ENCODE assay signal across 25 mouse cellular contexts in genomic region chr13:73713204-73713603, GRCm38 (mm10). TPM values are rescaled to one million over a fixed set of nuclear protein-coding genes. Genes with fewer than 3 reads are reported as not detected.
DNase-seq lines count a peak whose midpoint lies in the region; ATAC-seq and TF ChIP-seq lines count a peak whose summit lies in the region.
"Had no signal": no experiment of that assay in that cellular context is flagged by ENCODE, and none has a peak within 500 bp of the region (broad histone marks: within the 10 kb centered on the region; RNA-seq: fewer than 3 reads in every experiment).

No protein-coding gene starts in this region.

- peak; percentile 22; the same call in 1 of the 2 replicates for ATAC-seq in kidney, postnatal 0 days (replicated peaks; ENCODE audit: low FRiP score, low read depth)
- ATAC-seq in intestine, embryonic 16.5 days: peak; percentile 56
- ATAC-seq in forebrain, postnatal 0 days: no peak
- ATAC-seq: forebrain, embryonic 13.5 days; forebrain, embryonic 15.5 days had no signal

- DNase-seq in kidney, postnatal 0 days (ENCODE audit: low spot score): no peak
- DNase-seq in kidney, postnatal 36 days: no peak
- DNase-seq in thymus, adult 2 months: no peak
- no peak for DNase-seq in thymus, postnatal 0 days (ENCODE audit: low spot score)
- no peak for DNase-seq in forebrain, postnatal 0 days
- no peak for DNase-seq in spleen, postnatal 36 days (ENCODE audit: low spot score in 2 of 2)
- DNase-seq: adrenal gland, adult 8-10 months; adrenal gland, postnatal 14 days; adrenal gland, postnatal 36 days; cerebellum, adult 11-12 months; cerebellum, adult 2 months; cerebellum, adult 9-10 months; cerebellum, postnatal 10 days; cerebellum, postnatal 25 days had no signal

- TF ChIP-seq POLR2A in thymus, adult 2 months (IDR thresholded peaks at IDR 0.05; ENCODE audit: control insufficient read depth, extremely low read depth, insufficient read depth, low read length, poor library complexity): no peak
- TF ChIP-seq POLR2A in small intestine, adult 2 months (IDR thresholded peaks at IDR 0.05; ENCODE audit: low read depth, low read length): no peak

- H3K9me3 ChIP-seq in kidney, postnatal 0 days (replicated peaks; ENCODE audit: low read length): no peaks in the 10 kb centered on the region
- H3K9me3 ChIP-seq in intestine, embryonic 16.5 days (ENCODE audit: control insufficient read depth, low read length): no peaks in the 10 kb centered on the region
- H3K9me3 ChIP-seq in forebrain, postnatal 0 days (ENCODE audit: low read length): no peaks in the 10 kb centered on the region
- H3K9me3 ChIP-seq: embryonic facial prominence, embryonic 10.5 days; embryonic facial prominence, embryonic 12.5 days; forebrain, embryonic 13.5 days; forebrain, embryonic 15.5 days had no signal

- H3K27ac ChIP-seq in kidney, postnatal 0 days: no peak overlapping the region
- H3K27ac ChIP-seq in thymus, adult 2 months (ENCODE audit: control insufficient read depth, insufficient read depth, low read length): peak overlapping the region; percentile 77
- no peak overlapping the region for H3K27ac ChIP-seq in intestine, embryonic 16.5 days (ENCODE audit: low read length)
- peak overlapping the region; percentile 80 for H3K27ac ChIP-seq in small intestine, adult 2 months (ENCODE audit: insufficient read depth, low read depth, low read length)
- H3K27ac ChIP-seq in forebrain, postnatal 0 days (ENCODE audit: low read depth, low read length): no peak overlapping the region
- H3K27ac ChIP-seq: embryonic facial prominence, embryonic 10.5 days; embryonic facial prominence, embryonic 12.5 days; forebrain, embryonic 13.5 days; forebrain, embryonic 15.5 days had no signal

- H3K4me1 ChIP-seq in kidney, postnatal 0 days (replicated peaks; ENCODE audit: insufficient read depth, low read length): 0 out of 2 replicates have a peak, but pooled peaks cover 10% of the 10 kb centered on the region
- H3K4me1 ChIP-seq in thymus, adult 2 months (replicated peaks; ENCODE audit: control insufficient read depth, insufficient read depth, low read length): peaks cover 54% of the 10 kb centered on the region
- H3K4me1 ChIP-seq in intestine, embryonic 16.5 days (ENCODE audit: control insufficient read depth, insufficient read depth, low read length): no peaks in the 10 kb centered on the region; the same call in 1 of the 2 replicates
- peaks cover 35% of the 10 kb centered on the region; the same call in 1 of the 2 replicates for H3K4me1 ChIP-seq in small intestine, adult 2 months (ENCODE audit: control insufficient read depth, insufficient read depth, insufficient read length, low read length)
- H3K4me1 ChIP-seq in forebrain, postnatal 0 days (ENCODE audit: insufficient read depth): no peaks in the 10 kb centered on the region
- H3K4me1 ChIP-seq: embryonic facial prominence, embryonic 12.5 days; forebrain, embryonic 13.5 days; forebrain, embryonic 15.5 days had no signal

- no peaks in the 10 kb centered on the region for H3K27me3 ChIP-seq in kidney, postnatal 0 days (ENCODE audit: insufficient read depth, low read length)
- H3K27me3 ChIP-seq in thymus, adult 2 months (ENCODE audit: control insufficient read depth, insufficient read depth, low read length): no peaks in the 10 kb centered on the region
- H3K27me3 ChIP-seq in intestine, embryonic 16.5 days (replicated peaks; ENCODE audit: control insufficient read depth, insufficient read depth, low read length): no peaks in the 10 kb centered on the region
- no peaks in the 10 kb centered on the region for H3K27me3 ChIP-seq in small intestine, adult 2 months (ENCODE audit: control insufficient read depth, insufficient read depth, low read length)
- H3K27me3 ChIP-seq in forebrain, postnatal 0 days (ENCODE audit: insufficient read depth, low read length): no peaks in the 10 kb centered on the region
- H3K27me3 ChIP-seq: embryonic facial prominence, embryonic 12.5 days; forebrain, embryonic 13.5 days; forebrain, embryonic 15.5 days had no signal

- WGBS in kidney, postnatal 0 days: 76% methylated on average over 4 of the region's 4 CpGs
- WGBS in thymus, adult 2 months: 62% methylated on average over 4 of the region's 4 CpGs
- WGBS in intestine, embryonic 16.5 days: 69% methylated on average over 4 of the region's 4 CpGs
- 31% methylated on average over 4 of the region's 4 CpGs for WGBS in small intestine, adult 2 months
- WGBS in forebrain, postnatal 0 days: 83% methylated on average over 4 of the region's 4 CpGs

- no peak overlapping the region for H3K4me3 ChIP-seq in kidney, postnatal 0 days (replicated peaks; ENCODE audit: low read depth, low read length)
- no peak overlapping the region for H3K4me3 ChIP-seq in thymus, adult 2 months (ENCODE audit: control insufficient read depth, insufficient read depth, low read length)
- no peak overlapping the region for H3K4me3 ChIP-seq in intestine, embryonic 16.5 days (ENCODE audit: low read length)
- no peak overlapping the region for H3K4me3 ChIP-seq in small intestine, adult 2 months (ENCODE audit: low read depth, low read length)
- no peak overlapping the region for H3K4me3 ChIP-seq in forebrain, postnatal 0 days (ENCODE audit: low read depth, low read length)
- H3K4me3 ChIP-seq: embryonic facial prominence, embryonic 10.5 days; embryonic facial prominence, embryonic 12.5 days; forebrain, embryonic 13.5 days; forebrain, embryonic 15.5 days had no signal

- TF ChIP-seq CTCF in kidney, postnatal 0 days (IDR thresholded peaks at IDR 0.05; ENCODE audit: low read depth): no peak
- no peak for TF ChIP-seq CTCF in thymus, adult 2 months (IDR thresholded peaks at IDR 0.05; ENCODE audit: borderline replicate concordance, control insufficient read depth, extremely low read depth, insufficient read depth, low read length, poor library complexity)
- no peak for TF ChIP-seq CTCF in small intestine, adult 2 months (IDR thresholded peaks at IDR 0.05; ENCODE audit: extremely low read depth, insufficient read length, insufficient replicate concordance, low read depth, low read length)
- no peak for TF ChIP-seq CTCF in forebrain, postnatal 0 days (IDR thresholded peaks at IDR 0.05; ENCODE audit: low read depth)

- H3K4me2 ChIP-seq in kidney, postnatal 0 days (ENCODE audit: low read length): no peak overlapping the region
- H3K4me2 ChIP-seq in intestine, embryonic 16.5 days (ENCODE audit: low read depth, low read length): no peak overlapping the region
- no peak overlapping the region for H3K4me2 ChIP-seq in forebrain, postnatal 0 days (ENCODE audit: low read depth)
- H3K4me2 ChIP-seq: embryonic facial prominence, embryonic 12.5 days; forebrain, embryonic 13.5 days; forebrain, embryonic 15.5 days had no signal

- H3K36me3 ChIP-seq in kidney, postnatal 0 days (ENCODE audit: insufficient read depth, low read length): no peaks in the 10 kb centered on the region
- H3K36me3 ChIP-seq in thymus, adult 2 months (ENCODE audit: control insufficient read depth, insufficient read depth, low read length): no peaks in the 10 kb centered on the region
- no peaks in the 10 kb centered on the region for H3K36me3 ChIP-seq in intestine, embryonic 16.5 days (ENCODE audit: control insufficient read depth, insufficient read depth, low read length)
- H3K36me3 ChIP-seq in small intestine, adult 2 months (ENCODE audit: control insufficient read depth, insufficient read depth, low read length): no peaks in the 10 kb centered on the region
- H3K36me3 ChIP-seq in forebrain, postnatal 0 days (ENCODE audit: insufficient read depth): no peaks in the 10 kb centered on the region
- H3K36me3 ChIP-seq: embryonic facial prominence, embryonic 10.5 days; embryonic facial prominence, embryonic 12.5 days; forebrain, embryonic 15.5 days had no signal

- no peak overlapping the region for H3K9ac ChIP-seq in kidney, postnatal 0 days (ENCODE audit: low read depth, low read length)
- no peak overlapping the region for H3K9ac ChIP-seq in intestine, embryonic 16.5 days (ENCODE audit: low read depth, low read length)
- no peak overlapping the region for H3K9ac ChIP-seq in forebrain, postnatal 0 days
- H3K9ac ChIP-seq: embryonic facial prominence, embryonic 12.5 days; forebrain, embryonic 13.5 days; forebrain, embryonic 15.5 days had no signal

RNA-seq across cellular contexts. Expression of gene Slc6a19, which starts 8.5 kb away (rescaled TPM):
- polyA plus RNA-seq in kidney, postnatal 0 days (2015; fragmentation: Nextera tagmentation; extraction: Ambion mirVana): 5.7 and 5.9 TPM in 2 replicates
- 18.6 and 40.6 TPM in 2 replicates for polyA plus RNA-seq in thymus, adult 2 months (2012; rRNA removed)
- 17.6 and 21.2 TPM in 2 replicates for polyA plus RNA-seq in thymus, postnatal 0 days (2015; fragmentation: Nextera tagmentation; extraction: Ambion mirVana)
- polyA plus RNA-seq in intestine, embryonic 16.5 days (2015; fragmentation: Nextera tagmentation; extraction: Ambion mirVana): 24.9 and 40.5 TPM in 2 replicates
- 246 and 934 TPM in 2 replicates for polyA plus RNA-seq in small intestine, adult 2 months (2012; rRNA removed)
- total RNA-seq in forebrain, postnatal 0 days (2014; rRNA removed): 0.15 and 0.43 TPM in 2 replicates
- polyA plus RNA-seq in forebrain, postnatal 0 days (2015; fragmentation: Nextera tagmentation; extraction: Ambion mirVana): 0.13 and 0.22 TPM in 2 replicates
- total RNA-seq: MEL had no signal
- polyA plus RNA-seq: C2C12; forebrain, embryonic 11.5 days had no signal

RNA-seq across cellular contexts. Expression of gene Slc12a7, which starts 19.7 kb away (rescaled TPM):
- polyA plus RNA-seq in kidney, postnatal 0 days (2015; fragmentation: Nextera tagmentation; extraction: Ambion mirVana): 14.7 and 16.1 TPM in 2 replicates
- 144 and 156 TPM in 2 replicates for polyA plus RNA-seq in thymus, adult 2 months (2012; rRNA removed)
- 27.7 and 33.8 TPM in 2 replicates for polyA plus RNA-seq in thymus, postnatal 0 days (2015; fragmentation: Nextera tagmentation; extraction: Ambion mirVana)
- 28.7 and 31.7 TPM in 2 replicates for polyA plus RNA-seq in intestine, embryonic 16.5 days (2015; fragmentation: Nextera tagmentation; extraction: Ambion mirVana)
- polyA plus RNA-seq in small intestine, adult 2 months (2012; rRNA removed): 74.3 and 147 TPM in 2 replicates
- total RNA-seq in forebrain, postnatal 0 days (2014; rRNA removed): 4.5 and 14.8 TPM in 2 replicates
- polyA plus RNA-seq in forebrain, postnatal 0 days (2015; fragmentation: Nextera tagmentation; extraction: Ambion mirVana): 3.7 and 4.9 TPM in 2 replicates

RNA-seq across cellular contexts. Expression of gene Slc6a18, which starts 35.4 kb away (rescaled TPM):
- 75.5 and 76.6 TPM in 2 replicates for polyA plus RNA-seq in kidney, postnatal 0 days (2015; fragmentation: Nextera tagmentation; extraction: Ambion mirVana)
- 0.15 and 0.26 TPM in 2 replicates for polyA plus RNA-seq in thymus, adult 2 months (2012; rRNA removed)
- polyA plus RNA-seq in thymus, postnatal 0 days (2015; fragmentation: Nextera tagmentation; extraction: Ambion mirVana): 0.09 and 0.16 TPM in 2 replicates
- not detected in 2 replicates for polyA plus RNA-seq in intestine, embryonic 16.5 days (2015; fragmentation: Nextera tagmentation; extraction: Ambion mirVana)
- 0.19 and 0.81 TPM in 2 replicates for polyA plus RNA-seq in small intestine, adult 2 months (2012; rRNA removed)
- total RNA-seq in forebrain, postnatal 0 days (2014; rRNA removed): not detected in 2 replicates
- not detected in 2 replicates for polyA plus RNA-seq in forebrain, postnatal 0 days (2015; fragmentation: Nextera tagmentation; extraction: Ambion mirVana)
- total RNA-seq: adrenal gland, adult 8-10 months; adrenal gland, postnatal 14 days; adrenal gland, postnatal 36 days; ES-E14; MEL had no signal
- polyA plus RNA-seq: C2C12; cerebellum, adult 2 months; embryonic facial prominence, embryonic 10.5 days; embryonic facial prominence, embryonic 12.5 days; embryonic facial prominence, embryonic 14.5 days; forebrain, embryonic 11.5 days; forebrain, embryonic 13.5 days; forebrain, embryonic 15.5 days had no signal

Comparison
In these comparisons a context has a peak if more than half of its experiments do, and no peak if none do; other contexts are left out.
1. H3K27ac ChIP-seq: peak in thymus, adult 2 months (single experiment) and small intestine, adult 2 months (single experiment); none in kidney, postnatal 0 days (single experiment), intestine, embryonic 16.5 days (single experiment) and forebrain, postnatal 0 days (single experiment).
2. RNA of gene Slc6a18, which starts 35.4 kb away (polyA plus RNA-seq): 75.5 to 76.6 TPM in kidney, postnatal 0 days; 0.19 to 0.81 TPM in small intestine, adult 2 months, 0.09 to 0.16 TPM in thymus, postnatal 0 days, 0.15 to 0.26 TPM in thymus, adult 2 months, not detected in intestine, embryonic 16.5 days and not detected in forebrain, postnatal 0 days; every median in the first group is over 10 times any median in the second.